Mouse (Mus musculus): ENCODE measurements around the gene Lurap1. TPM values are rescaled to one million over a fixed set of nuclear protein-coding genes. Genes with fewer than 3 reads are reported as not detected.

Lurap1 gene
- polyA plus RNA-seq, 1 experiment from 2014 or later: 3.7 TPM

- Histone ChIP-seq H3K4me1 (replicated peaks; ENCODE audit: control insufficient read depth, insufficient read depth, low read length) (peaks cover 6% of the 10 kb centered on the region), H3K36me3 (ENCODE audit: control insufficient read depth, insufficient read depth, low read length) (no peaks in the 10 kb centered on the region), H3K9me3 (ENCODE audit: control insufficient read depth, low read length) (no peaks in the 10 kb centered on the region), H3K9ac (ENCODE audit: low read length) (no peak overlapping the region), H3K4me2 (ENCODE audit: low read depth, low read length) (no peak overlapping the region), H3K4me3 (ENCODE audit: low read length) (no peak overlapping the region), H3K27me3 (ENCODE audit: control insufficient read depth, insufficient read depth, low read depth, low read length) (no peaks in the 10 kb centered on the region), H3K27ac (ENCODE audit: low read length) (no peak overlapping the region)
- 74% methylated on average over 6 of the region's 6 CpGs for WGBS
- no peak for ATAC-seq (ENCODE audit: low read depth)
These were observed 23.2 kb downstream of the Lurap1 start for GRCm38 (mm10) chr4:116127956-116128355.

- Histone ChIP-seq H3K4me3 (ENCODE audit: low read length) (no peak overlapping the region), H3K36me3 (ENCODE audit: control insufficient read depth, insufficient read depth, low read length) (no peaks in the 10 kb centered on the region), H3K4me2 (ENCODE audit: low read depth, low read length) (no peak overlapping the region), H3K27ac (ENCODE audit: low read length) (no peak overlapping the region), H3K4me1 (replicated peaks; ENCODE audit: control insufficient read depth, insufficient read depth, low read length) (peaks cover 9% of the 10 kb centered on the region), H3K27me3 (ENCODE audit: control insufficient read depth, insufficient read depth, low read depth, low read length) (no peaks in the 10 kb centered on the region), H3K9ac (ENCODE audit: low read length) (no peak overlapping the region), H3K9me3 (ENCODE audit: control insufficient read depth, low read length) (no peaks in the 10 kb centered on the region)
- 85% methylated on average over 4 of the region's 4 CpGs for WGBS
- no peak for ATAC-seq (ENCODE audit: low read depth)
These were observed 25.2 kb downstream of the Lurap1 start for GRCm38 (mm10) chr4:116125803-116126386.

DNA sequence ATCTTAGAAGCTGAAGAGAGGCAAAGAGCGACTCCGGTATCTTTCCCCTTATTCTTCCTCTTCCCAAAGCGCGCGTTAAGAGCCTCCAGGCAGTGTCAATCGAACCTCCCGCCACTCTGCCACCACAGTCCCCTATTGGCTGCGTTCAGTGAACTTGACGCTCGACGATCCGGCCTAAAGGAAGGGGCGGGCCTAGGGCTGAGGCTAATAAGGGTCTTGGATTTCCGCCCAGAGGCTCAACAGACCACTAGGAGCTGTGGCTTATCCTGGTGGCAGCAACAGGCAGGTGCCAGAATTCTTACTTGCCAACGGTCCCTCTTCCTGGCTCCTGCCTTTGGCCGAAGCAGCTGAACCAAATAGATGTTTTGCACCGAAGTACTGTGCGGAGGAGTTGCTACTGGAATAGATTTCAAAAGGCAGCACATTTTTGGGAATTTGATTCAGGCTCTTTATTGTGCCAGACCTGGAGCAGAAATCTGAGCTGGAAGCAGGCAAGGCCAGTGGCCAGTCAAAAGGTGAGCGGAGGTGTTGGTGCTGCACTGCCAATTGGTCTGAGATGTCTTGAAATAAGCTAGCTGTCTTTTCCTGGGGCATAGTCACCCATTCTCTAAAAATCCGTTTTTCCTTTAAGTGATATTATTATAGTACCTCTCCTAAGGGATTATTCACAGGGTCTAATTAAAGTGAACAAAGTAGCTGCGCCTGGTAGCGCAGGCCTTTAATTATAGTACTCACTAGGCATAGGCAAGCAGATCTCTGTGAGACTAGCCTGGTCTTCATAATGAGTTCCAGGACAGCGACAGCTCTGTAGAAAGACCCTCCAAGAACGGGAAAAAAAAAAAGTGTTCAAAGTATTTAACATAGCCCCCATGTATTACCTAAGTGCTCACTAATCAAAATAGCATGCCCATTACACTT lies 27.3 kb downstream of the Lurap1 start, which contains the start of the genes Rad54l and Pomgnt1:
TSS of gene Rad54l (minus strand) at position 89 of the 918 bp plus-strand sequence.
TSS of gene Pomgnt1 (plus strand) at position 239 of the 918 bp plus-strand sequence.
- Histone ChIP-seq H3K4me3 (ENCODE audit: low read length) (peak within 1 kb of the TSS; percentile 57), H3K27me3 (ENCODE audit: control insufficient read depth, insufficient read depth, low read depth, low read length) (no peaks in the 10 kb centered on the region), H3K4me2 (ENCODE audit: low read depth, low read length) (peak within 1 kb of the TSS; percentile 61), H3K9me3 (ENCODE audit: control insufficient read depth, low read length) (no peaks in the 10 kb centered on the region), H3K27ac (ENCODE audit: low read length) (peak within 1 kb of the TSS; percentile 60), H3K9ac (ENCODE audit: low read length) (peak within 1 kb of the TSS; percentile 72), H3K4me1 (replicated peaks; ENCODE audit: control insufficient read depth, insufficient read depth, low read length) (peaks cover 9% of the 10 kb centered on the region), H3K36me3 (ENCODE audit: control insufficient read depth, insufficient read depth, low read length) (no peaks in the 10 kb centered on the region)
- peak; percentile 99 for ATAC-seq (ENCODE audit: low read depth)
- 4% methylated on average over 24 of the region's 24 CpGs for WGBS

DNA sequence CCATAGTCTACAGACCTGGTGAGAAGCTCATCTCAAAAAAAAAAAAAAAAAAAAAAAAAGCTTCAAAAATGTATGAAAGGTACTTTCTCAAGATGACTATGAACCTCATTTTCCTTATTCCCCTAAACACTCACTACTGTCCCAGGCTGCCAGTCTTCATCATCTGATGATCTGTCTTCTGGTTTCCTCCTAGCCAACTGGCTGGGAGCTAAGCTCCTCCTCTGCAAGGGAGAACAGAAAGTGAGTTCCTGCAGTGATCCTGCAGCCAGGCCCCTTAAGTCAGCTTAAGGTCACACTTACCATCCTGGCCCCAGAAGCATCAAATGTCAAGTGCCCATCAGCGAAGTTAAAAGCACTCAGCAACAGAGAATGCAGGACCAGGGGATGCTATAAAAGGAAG lies 28.4 kb downstream of the Lurap1 start:
- peak overlapping the region; percentile 57 for H3K4me3 ChIP-seq (ENCODE audit: low read length)
- WGBS: 0% methylated on average over 1 of the region's 1 CpGs
- H3K27ac ChIP-seq (ENCODE audit: low read length): no peak overlapping the region
- peak overlapping the region; percentile 61 for H3K4me2 ChIP-seq (ENCODE audit: low read depth, low read length)
- peaks cover 9% of the 10 kb centered on the region for H3K4me1 ChIP-seq (replicated peaks; ENCODE audit: control insufficient read depth, insufficient read depth, low read length)
- H3K9ac ChIP-seq (ENCODE audit: low read length): peak overlapping the region; percentile 66
- no peaks in the 10 kb centered on the region for H3K36me3 ChIP-seq (ENCODE audit: control insufficient read depth, insufficient read depth, low read length)
- no peaks in the 10 kb centered on the region for H3K27me3 ChIP-seq (ENCODE audit: control insufficient read depth, insufficient read depth, low read depth, low read length)
- no peaks in the 10 kb centered on the region for H3K9me3 ChIP-seq (ENCODE audit: control insufficient read depth, low read length)
- no peak for ATAC-seq (ENCODE audit: low read depth)

GRCm38 (mm10) chr4:116111486-116111885 lies 39.7 kb downstream of the Lurap1 start:
- no peaks in the 10 kb centered on the region for H3K9me3 ChIP-seq (ENCODE audit: control insufficient read depth, low read length)
- ATAC-seq (ENCODE audit: low read depth): no peak
- H3K27ac ChIP-seq (ENCODE audit: low read length): no peak overlapping the region
- H3K4me2 ChIP-seq (ENCODE audit: low read depth, low read length): no peak overlapping the region
- H3K4me3 ChIP-seq (ENCODE audit: low read length): no peak overlapping the region
- no peak overlapping the region for H3K9ac ChIP-seq (ENCODE audit: low read length)
- peaks cover 5% of the 10 kb centered on the region for H3K36me3 ChIP-seq (ENCODE audit: control insufficient read depth, insufficient read depth, low read length)
- no peaks in the 10 kb centered on the region for H3K27me3 ChIP-seq (ENCODE audit: control insufficient read depth, insufficient read depth, low read depth, low read length)
- H3K4me1 ChIP-seq (replicated peaks; ENCODE audit: control insufficient read depth, insufficient read depth, low read length): no peaks in the 10 kb centered on the region
- WGBS: 86% methylated on average over 2 of the region's 2 CpGs

GRCm38 (mm10) chr4:116110695-116111094 lies 40.4 kb downstream of the Lurap1 start:
- Histone ChIP-seq H3K9ac (ENCODE audit: low read length) (no peak overlapping the region), H3K4me2 (ENCODE audit: low read depth, low read length) (no peak overlapping the region), H3K27me3 (ENCODE audit: control insufficient read depth, insufficient read depth, low read depth, low read length) (no peaks in the 10 kb centered on the region), H3K27ac (ENCODE audit: low read length) (no peak overlapping the region), H3K4me3 (ENCODE audit: low read length) (no peak overlapping the region), H3K4me1 (replicated peaks; ENCODE audit: control insufficient read depth, insufficient read depth, low read length) (no peaks in the 10 kb centered on the region), H3K36me3 (ENCODE audit: control insufficient read depth, insufficient read depth, low read length) (peaks cover 5% of the 10 kb centered on the region), H3K9me3 (ENCODE audit: control insufficient read depth, low read length) (no peaks in the 10 kb centered on the region)
- no peak for ATAC-seq (ENCODE audit: low read depth)
- WGBS: 92% methylated on average over 6 of the region's 6 CpGs

DNA sequence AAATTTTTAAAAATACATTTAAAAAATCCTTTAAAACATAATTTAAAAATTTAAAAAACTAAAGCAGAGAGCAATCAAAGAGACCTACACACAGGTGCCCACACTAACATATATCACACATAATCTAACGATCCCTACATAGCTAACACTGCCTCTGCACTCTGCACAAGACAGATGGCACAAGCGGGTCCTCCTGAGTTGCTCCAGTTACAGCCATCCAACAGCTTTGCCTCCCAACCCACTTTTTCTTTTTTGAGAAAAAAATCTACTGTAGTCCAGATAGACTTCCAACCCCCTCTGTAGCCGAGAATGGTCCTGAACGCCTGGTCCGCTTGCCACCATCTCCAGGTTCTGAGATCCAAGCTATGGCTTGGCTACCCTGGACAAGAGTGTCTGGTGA lies 45.9 kb downstream of the Lurap1 start:
- no peak for ATAC-seq (ENCODE audit: low read depth)
- Histone ChIP-seq H3K4me3 (ENCODE audit: low read length) (no peak overlapping the region), H3K27me3 (ENCODE audit: control insufficient read depth, insufficient read depth, low read depth, low read length) (no peaks in the 10 kb centered on the region), H3K4me2 (ENCODE audit: low read depth, low read length) (no peak overlapping the region), H3K4me1 (replicated peaks; ENCODE audit: control insufficient read depth, insufficient read depth, low read length) (no peaks in the 10 kb centered on the region), H3K9me3 (ENCODE audit: control insufficient read depth, low read length) (no peaks in the 10 kb centered on the region), H3K36me3 (ENCODE audit: control insufficient read depth, insufficient read depth, low read length) (peaks cover 18% of the 10 kb centered on the region), H3K27ac (ENCODE audit: low read length) (no peak overlapping the region), H3K9ac (ENCODE audit: low read length) (no peak overlapping the region)
- WGBS: 93% methylated on average over 5 of the region's 5 CpGs

DNA sequence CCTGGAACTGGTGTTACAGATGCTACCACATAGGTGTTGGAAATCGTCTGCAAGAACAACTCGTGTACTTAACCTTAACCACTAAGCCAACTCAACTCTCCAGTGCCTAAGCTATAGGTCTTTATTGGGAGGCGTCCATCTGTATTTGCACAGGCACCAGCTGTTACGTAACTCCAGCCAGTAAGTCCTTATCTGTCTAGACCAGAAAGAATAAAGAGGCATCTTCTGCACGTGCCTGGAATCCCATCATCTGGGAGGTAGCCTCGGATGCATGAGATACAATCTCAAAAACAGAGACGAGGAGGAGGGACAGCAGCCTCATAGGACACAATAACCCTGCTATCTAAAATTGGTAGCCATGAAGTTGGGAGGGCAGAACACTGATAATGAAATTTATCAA lies 50.2 kb downstream of the Lurap1 start:
- Histone ChIP-seq H3K4me1 (replicated peaks; ENCODE audit: control insufficient read depth, insufficient read depth, low read length) (no peaks in the 10 kb centered on the region), H3K4me2 (ENCODE audit: low read depth, low read length) (no peak overlapping the region), H3K9ac (ENCODE audit: low read length) (no peak overlapping the region), H3K27ac (ENCODE audit: low read length) (no peak overlapping the region), H3K36me3 (ENCODE audit: control insufficient read depth, insufficient read depth, low read length) (peaks cover 37% of the 10 kb centered on the region), H3K27me3 (ENCODE audit: control insufficient read depth, insufficient read depth, low read depth, low read length) (no peaks in the 10 kb centered on the region), H3K9me3 (ENCODE audit: control insufficient read depth, low read length) (no peaks in the 10 kb centered on the region), H3K4me3 (ENCODE audit: low read length) (no peak overlapping the region)
- 68% methylated on average over 7 of the region's 7 CpGs for WGBS
- no peak for ATAC-seq (ENCODE audit: low read depth)

DNA sequence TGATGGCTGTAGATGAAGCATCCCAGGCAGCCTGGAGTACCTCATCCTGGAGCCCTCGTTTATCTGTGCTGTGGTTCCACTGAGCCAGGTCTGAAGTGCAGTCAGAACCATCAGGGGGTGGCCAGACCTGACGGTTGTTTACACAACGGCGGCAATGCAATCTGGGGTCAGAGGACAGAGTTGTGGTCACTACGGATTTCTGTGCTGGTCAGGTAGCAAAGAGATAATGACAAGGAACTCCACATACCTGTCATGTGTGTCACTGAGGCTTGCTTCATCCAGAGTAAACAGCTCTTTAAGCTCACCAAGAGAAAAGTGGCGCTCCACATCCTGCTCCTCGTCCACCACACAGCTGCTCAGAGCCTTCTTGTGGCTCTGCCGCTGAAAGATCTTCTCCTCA lies 53.9 kb downstream of the Lurap1 start:
- no peak for ATAC-seq (ENCODE audit: low read depth)
- Histone ChIP-seq H3K9ac (ENCODE audit: low read length) (no peak overlapping the region), H3K4me2 (ENCODE audit: low read depth, low read length) (no peak overlapping the region)

More for the DNA sequence above, 53.9 kb downstream of the Lurap1 start:
- Histone ChIP-seq H3K4me3 (ENCODE audit: low read length) (no peak overlapping the region), H3K27ac (ENCODE audit: low read length) (no peak overlapping the region), H3K27me3 (ENCODE audit: control insufficient read depth, insufficient read depth, low read depth, low read length) (no peaks in the 10 kb centered on the region), H3K9me3 (ENCODE audit: control insufficient read depth, low read length) (no peaks in the 10 kb centered on the region), H3K4me1 (replicated peaks; ENCODE audit: control insufficient read depth, insufficient read depth, low read length) (no peaks in the 10 kb centered on the region), H3K36me3 (ENCODE audit: control insufficient read depth, insufficient read depth, low read length) (peaks cover 59% of the 10 kb centered on the region)
- 60% methylated on average over 8 of the region's 8 CpGs for WGBS
